Mouse (Mus musculus): ENCODE measurements around the gene Dop1b. TPM values are rescaled to one million over a fixed set of nuclear protein-coding genes. Genes with fewer than 3 reads are reported as not detected.

The Dop1b gene
- total and polyA plus RNA-seq, 3 experiments: 0.90 to 4.5 (median 3.1) TPM

DNA sequence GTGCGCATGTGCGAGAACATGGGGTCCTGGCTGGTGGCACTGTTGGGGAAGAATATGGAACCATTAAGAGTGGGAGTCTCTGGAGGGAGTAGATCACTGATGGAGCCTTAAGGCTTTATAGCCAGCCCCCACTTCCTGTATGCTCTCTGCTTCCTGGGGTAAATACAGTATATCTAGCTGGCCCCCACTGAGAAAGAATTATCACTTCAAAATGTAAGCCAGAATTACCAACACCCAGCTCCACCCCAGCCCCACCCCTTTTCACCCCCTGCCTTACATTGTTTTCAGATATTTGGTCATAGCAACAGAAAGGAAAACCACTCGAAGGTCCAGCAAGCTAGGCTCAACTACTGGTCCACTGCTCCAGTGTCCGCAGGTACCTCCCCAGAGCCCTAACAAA lies 76.7 kb downstream of the Dop1b start:
- Histone ChIP-seq H3K4me1 (ENCODE audit: control insufficient read depth in 1 of 2, insufficient read depth in 2 of 2) (peaks cover 7 to 22% of the 10 kb centered on the region in 2 experiments; a peak in 3 of 4 replicates), H3K79me2 (replicated peaks; ENCODE audit: control insufficient read depth, extremely low read depth, insufficient read depth, poor library complexity, severe bottlenecking) (no peaks in the 10 kb centered on the region), H3K9ac (ENCODE audit: insufficient read depth, low read depth) (no peak overlapping the region), H3K4me2 (ENCODE audit: insufficient read depth, low read depth, poor library complexity, severe bottlenecking) (no peak overlapping the region), H3K36me3 (replicated peaks in 1 of 2; ENCODE audit: control insufficient read depth in 1 of 2, insufficient read depth in 1 of 2, low read length in 1 of 2) (no peaks in the 10 kb centered on the region), H3K9me3 (replicated peaks; ENCODE audit: low read length) (peaks cover 36% of the 10 kb centered on the region), H3K4me3 (replicated peaks in 1 of 3; ENCODE audit: low read depth in 2 of 3, low read length in 2 of 3, poor library complexity in 1 of 3) (no peak overlapping the region), H3K27ac (ENCODE audit: insufficient read depth, low read depth) (no peak overlapping the region), H3K27me3 (replicated peaks) (no peaks in the 10 kb centered on the region)
- dilution Hi-C loops (cut with MboI; ENCODE audit: extremely low pct_ligation_motif_present, extremely low pct_unique_long_range_greater_than_20kb, low sequenced_read_pairs): no loop called here
- no peak for TF ChIP-seq CHD2 (IDR thresholded peaks at IDR 0.05; ENCODE audit: low read length)
- no peak for TF ChIP-seq HCFC1 (IDR thresholded peaks at IDR 0.05; ENCODE audit: low read depth, low read length)
- no peak for TF ChIP-seq USF2 (conservative IDR thresholded peaks at IDR 0.05; ENCODE audit: low read depth, low read length)
- TF ChIP-seq PAX5 (IDR thresholded peaks at IDR 0.05; ENCODE audit: low read length): no peak
- TF ChIP-seq IRF4 (IDR thresholded peaks at IDR 0.05; ENCODE audit: low read depth, low read length): no peak
- TF ChIP-seq ELF1 (IDR thresholded peaks at IDR 0.05; ENCODE audit: low read depth, low read length): no peak
- TF ChIP-seq POLR2A (IDR thresholded peaks at IDR 0.05; ENCODE audit: low read depth, low read length): no peak
- TF ChIP-seq ZMIZ1 (IDR thresholded peaks at IDR 0.05; ENCODE audit: low read depth, low read length): no peak
- TF ChIP-seq JUND (conservative IDR thresholded peaks at IDR 0.05; ENCODE audit: low read depth, low read length): no peak
- no peak for TF ChIP-seq MYC (IDR thresholded peaks at IDR 0.05; ENCODE audit: low read depth, low read length)
- TF ChIP-seq KAT2A (IDR thresholded peaks at IDR 0.05; ENCODE audit: insufficient replicate concordance, low read length): no peak
- TF ChIP-seq SIN3A (IDR thresholded peaks at IDR 0.05; ENCODE audit: low read length): no peak
- no peak for TF ChIP-seq ZNF384 (IDR thresholded peaks at IDR 0.05; ENCODE audit: low read depth, low read length)
- TF ChIP-seq GABPA (IDR thresholded peaks at IDR 0.05; ENCODE audit: insufficient replicate concordance, low read depth, low read length): no peak
- TF ChIP-seq MXI1 (IDR thresholded peaks at IDR 0.05; ENCODE audit: low read depth, low read length): no peak
- TF ChIP-seq NELFE (IDR thresholded peaks at IDR 0.05; ENCODE audit: low read depth, low read length): no peak
- TF ChIP-seq SMC3 (IDR thresholded peaks at IDR 0.05; ENCODE audit: low read depth, low read length): no peak
- no peak for TF ChIP-seq JUN (IDR thresholded peaks at IDR 0.05; ENCODE audit: insufficient read depth, low read depth, low read length)
- TF ChIP-seq USF1 (IDR thresholded peaks at IDR 0.05; ENCODE audit: low read depth, low read length): no peak
- no peak for DNase-seq (ENCODE audit: extremely low read depth)
- in situ Hi-C loops (cut with MboI; ENCODE audit: low pct_ligation_motif_present, low pct_unique_long_range_greater_than_20kb, low sequenced_read_pairs): loop anchor here (10.0 kb wide), 1 partner anchor 46 kb away; the partner anchor contains the start of gene Morc3

DNA sequence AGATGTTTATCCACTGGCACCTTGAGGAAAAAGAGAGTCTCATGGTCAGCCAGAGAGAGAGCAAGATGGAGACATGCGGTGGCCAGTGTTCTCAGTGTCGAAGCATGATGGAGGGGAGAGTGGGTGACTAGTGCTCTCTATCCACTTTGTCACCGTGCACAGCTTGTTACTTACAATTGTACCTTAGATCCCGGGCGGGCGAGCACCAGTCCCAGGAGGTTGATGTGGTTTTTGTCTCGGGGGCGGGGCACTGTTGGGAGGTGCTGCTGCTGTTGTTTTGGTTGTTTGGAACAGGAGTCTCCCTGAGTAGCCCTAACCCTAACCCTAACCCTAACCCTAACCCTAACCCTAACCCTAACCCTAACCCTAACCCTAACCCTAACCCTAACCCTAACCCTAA lies 77.2 kb downstream of the Dop1b start:
- no peak overlapping the region for H3K27ac ChIP-seq (ENCODE audit: insufficient read depth, low read depth)
- in situ Hi-C loops (cut with MboI; ENCODE audit: low pct_ligation_motif_present, low pct_unique_long_range_greater_than_20kb, low sequenced_read_pairs) (loop anchor here (10.0 kb wide), 1 partner anchor 46 kb away; the partner anchor contains the start of gene Morc3), dilution Hi-C loops (cut with MboI; ENCODE audit: extremely low pct_ligation_motif_present, extremely low pct_unique_long_range_greater_than_20kb, low sequenced_read_pairs) (no loop called here)
- no peak overlapping the region for H3K9ac ChIP-seq (ENCODE audit: insufficient read depth, low read depth)
- H3K79me2 ChIP-seq (replicated peaks; ENCODE audit: control insufficient read depth, extremely low read depth, insufficient read depth, poor library complexity, severe bottlenecking): no peaks in the 10 kb centered on the region
- no peaks in the 10 kb centered on the region for H3K36me3 ChIP-seq (replicated peaks in 1 of 2; ENCODE audit: control insufficient read depth in 1 of 2, insufficient read depth in 1 of 2, low read length in 1 of 2)
- no peak for DNase-seq (ENCODE audit: extremely low read depth)
- H3K27me3 ChIP-seq (replicated peaks): no peaks in the 10 kb centered on the region
- no peak overlapping the region for H3K4me2 ChIP-seq (ENCODE audit: insufficient read depth, low read depth, poor library complexity, severe bottlenecking)
- no peak overlapping the region for H3K4me3 ChIP-seq (replicated peaks in 1 of 3; ENCODE audit: low read depth in 2 of 3, low read length in 2 of 3, poor library complexity in 1 of 3)
- TF ChIP-seq ZNF384 (IDR thresholded peaks at IDR 0.05; ENCODE audit: low read depth, low read length) (no peak), ETS1 (conservative IDR thresholded peaks at IDR 0.05; ENCODE audit: low read depth, low read length) (no peak), MAZ (IDR thresholded peaks at IDR 0.05; ENCODE audit: low read depth, low read length) (no peak), MEF2A (IDR thresholded peaks at IDR 0.05; ENCODE audit: borderline replicate concordance, low read depth, low read length) (no peak), TCF12 (IDR thresholded peaks at IDR 0.05; ENCODE audit: low read depth, low read length) (no peak), RCOR1 (conservative IDR thresholded peaks at IDR 0.05; ENCODE audit: low read depth, low read length) (no peak), EP300 (IDR thresholded peaks at IDR 0.05; ENCODE audit: low read length) (no peak), SIN3A (IDR thresholded peaks at IDR 0.05; ENCODE audit: low read length) (no peak), HCFC1 (IDR thresholded peaks at IDR 0.05; ENCODE audit: low read depth, low read length) (no peak), KAT2A (IDR thresholded peaks at IDR 0.05; ENCODE audit: insufficient replicate concordance, low read length) (no peak), USF1 (IDR thresholded peaks at IDR 0.05; ENCODE audit: low read depth, low read length) (no peak), SMC3 (IDR thresholded peaks at IDR 0.05; ENCODE audit: low read depth, low read length) (no peak), BHLHE40 (IDR thresholded peaks at IDR 0.05; ENCODE audit: low read depth, low read length) (no peak), ZMIZ1 (IDR thresholded peaks at IDR 0.05; ENCODE audit: low read depth, low read length) (no peak), UBTF (IDR thresholded peaks at IDR 0.05; ENCODE audit: low read depth, low read length) (no peak)
- H3K4me1 ChIP-seq (ENCODE audit: control insufficient read depth in 1 of 2, insufficient read depth in 2 of 2): peaks cover 7 to 23% of the 10 kb centered on the region in 2 experiments; a peak in 3 of 4 replicates
- H3K9me3 ChIP-seq (replicated peaks; ENCODE audit: low read length): peaks cover 34% of the 10 kb centered on the region
